Mouse (Mus musculus): ENCODE results near the gene Nucks1. TPM values are rescaled to one million over a fixed set of nuclear protein-coding genes. Genes with fewer than 3 reads are reported as not detected.
A peak's percentile ranks its signal among the peaks of the same experiment; 100 is the strongest.

Nucks1 gene
- polyA plus RNA-seq, 1 experiment from 2014 or later: 41.6 TPM

DNA sequence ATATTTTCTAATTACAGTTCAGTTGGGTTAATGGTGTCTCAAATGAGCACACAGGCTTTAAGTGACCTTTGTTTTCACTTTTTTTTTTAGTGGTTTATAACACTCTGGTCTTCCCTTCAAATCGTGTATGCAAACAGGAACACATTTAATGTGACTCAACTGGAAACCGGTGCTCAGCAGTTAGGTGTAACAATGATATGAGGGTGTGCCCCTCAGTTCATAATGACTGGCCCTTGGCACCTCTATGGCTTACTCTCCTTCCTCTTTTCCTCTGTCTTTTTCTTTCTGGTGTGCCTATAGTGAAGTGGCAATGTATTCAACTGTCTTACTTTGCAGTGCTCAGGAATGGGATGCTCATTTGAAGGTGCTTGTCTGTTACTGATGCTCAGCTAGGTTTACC, 23.1 kb downstream of the Nucks1 start:
- peaks cover 7% of the 10 kb centered on the region for H3K4me1 ChIP-seq (replicated peaks)
- no peak overlapping the region for H3K9ac ChIP-seq
- WGBS: 88% methylated on average over 2 of the region's 2 CpGs
- no peaks in the 10 kb centered on the region for H3K27me3 ChIP-seq
- H3K36me3 ChIP-seq: peaks cover 42% of the 10 kb centered on the region
- H3K4me2 ChIP-seq: no peak overlapping the region
- no peaks in the 10 kb centered on the region for H3K9me3 ChIP-seq (replicated peaks)
- no peak for ATAC-seq (replicated peaks; ENCODE audit: insufficient number of reproducible peaks, insufficient read depth, low FRiP score, low read depth)
- H3K27ac ChIP-seq: no peak overlapping the region
- H3K4me3 ChIP-seq: no peak overlapping the region

DNA sequence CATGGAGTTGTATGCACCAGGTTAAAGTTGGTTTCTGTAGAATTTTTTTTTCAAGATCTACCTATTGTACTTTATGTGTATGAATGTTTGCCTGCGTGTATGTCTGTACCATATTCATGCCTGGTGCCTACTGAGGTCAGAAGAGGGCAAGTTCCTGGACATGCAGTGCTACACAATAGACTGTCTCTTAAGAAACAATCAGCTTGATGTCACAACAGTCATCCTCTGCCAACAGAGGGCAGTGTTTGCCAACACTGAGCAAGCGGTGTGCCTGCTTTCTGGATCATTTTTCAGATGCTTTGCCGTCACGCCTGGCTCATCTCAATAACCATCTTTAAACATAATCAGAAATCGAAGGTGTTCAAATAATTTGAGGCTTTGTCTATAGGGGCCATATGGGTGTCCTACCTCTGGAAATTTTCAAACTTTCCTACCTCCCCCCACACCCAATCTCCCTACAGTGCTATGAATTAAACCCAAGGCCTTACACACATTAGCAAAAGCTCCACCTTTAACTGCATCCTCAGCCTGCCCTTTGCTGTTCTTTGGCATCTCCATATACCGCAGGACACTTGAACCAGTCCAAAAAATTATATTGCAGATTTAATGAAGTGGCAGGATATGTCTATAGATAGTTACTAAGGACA, 27.4 kb downstream of the Nucks1 start:
- H3K27ac ChIP-seq: peak overlapping the region; percentile 65
- H3K9ac ChIP-seq: no peak overlapping the region
- H3K4me3 ChIP-seq: no peak overlapping the region
- peaks cover 8% of the 10 kb centered on the region for H3K36me3 ChIP-seq
- no peaks in the 10 kb centered on the region for H3K9me3 ChIP-seq (replicated peaks)
- H3K4me2 ChIP-seq: no peak overlapping the region
- 59% methylated on average over 6 of the region's 6 CpGs for WGBS
- peaks cover 36% of the 10 kb centered on the region for H3K4me1 ChIP-seq (replicated peaks)
- no peak for ATAC-seq (replicated peaks; ENCODE audit: insufficient number of reproducible peaks, insufficient read depth, low FRiP score, low read depth)
- no peaks in the 10 kb centered on the region for H3K27me3 ChIP-seq

DNA sequence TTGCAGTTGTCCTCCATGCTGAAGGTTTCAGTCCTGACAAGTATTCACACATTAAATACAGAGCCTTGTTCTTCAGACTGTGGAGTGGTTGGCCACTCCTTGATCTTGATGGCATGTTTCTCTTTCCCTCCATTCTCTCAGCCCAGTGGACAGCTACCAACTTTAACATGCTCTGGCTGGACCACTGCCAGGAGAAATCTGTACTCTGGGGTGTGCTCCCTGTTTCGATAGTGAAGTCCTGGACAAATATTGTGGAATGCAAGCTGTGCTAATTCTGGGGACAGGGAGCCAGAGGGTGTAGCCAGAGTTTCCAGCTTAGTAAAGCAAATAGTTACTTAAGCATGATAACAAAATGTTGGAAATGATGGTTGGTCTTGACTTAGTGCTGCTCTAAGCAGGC, 28.5 kb downstream of the Nucks1 start:
- Histone ChIP-seq H3K4me1 (replicated peaks) (peaks cover 36% of the 10 kb centered on the region), H3K9me3 (replicated peaks) (no peaks in the 10 kb centered on the region), H3K4me3 (no peak overlapping the region), H3K27ac (peak overlapping the region; percentile 65), H3K4me2 (no peak overlapping the region), H3K9ac (no peak overlapping the region), H3K27me3 (no peaks in the 10 kb centered on the region), H3K36me3 (peaks cover 3% of the 10 kb centered on the region)
- WGBS: 20% methylated on average over 1 of the region's 1 CpGs
- peak; percentile 67 for ATAC-seq (replicated peaks; ENCODE audit: insufficient number of reproducible peaks, insufficient read depth, low FRiP score, low read depth)

GRCm38 (mm10) chr1:131940711-131941244, 30.4 kb downstream of the Nucks1 start:
- peaks cover 36% of the 10 kb centered on the region for H3K4me1 ChIP-seq (replicated peaks)
- 64% methylated on average over 2 of the region's 2 CpGs for whole genome bisulfite sequencing
- no peak overlapping the region for H3K4me2 ChIP-seq
- no peak overlapping the region for H3K9ac ChIP-seq
- H3K4me3 ChIP-seq: no peak overlapping the region
- no peaks in the 10 kb centered on the region for H3K9me3 ChIP-seq (replicated peaks)
- no peaks in the 10 kb centered on the region for H3K27me3 ChIP-seq
- H3K36me3 ChIP-seq: no peaks in the 10 kb centered on the region; the same call in 1 of the 2 replicates
- ATAC-seq (replicated peaks; ENCODE audit: insufficient number of reproducible peaks, insufficient read depth, low FRiP score, low read depth): peak; percentile 44; the same call in 1 of the 2 replicates
- H3K27ac ChIP-seq: peak overlapping the region; percentile 56

DNA sequence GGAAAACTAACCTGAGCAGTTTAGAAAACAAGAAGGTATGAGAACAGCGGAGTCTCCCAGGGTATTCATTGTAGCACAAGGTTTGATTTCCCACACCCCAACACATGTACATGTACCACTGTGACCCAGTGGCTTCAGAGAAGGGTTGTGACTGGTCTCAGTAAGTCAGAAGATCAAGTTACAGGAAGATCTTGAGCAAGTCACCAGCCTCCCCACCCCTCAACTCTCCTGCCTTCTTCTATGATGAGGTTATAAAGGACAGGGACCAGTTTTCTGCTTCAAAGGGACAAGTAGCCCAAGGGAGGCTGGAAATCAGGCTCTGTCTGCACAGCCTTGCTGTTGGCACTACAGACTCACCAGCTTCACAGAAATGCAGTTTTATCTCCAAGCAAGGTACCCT, 31.2 kb downstream of the Nucks1 start:
- WGBS: 95% methylated on average over 1 of the region's 1 CpGs
- no peak overlapping the region for H3K9ac ChIP-seq
- peak overlapping the region; percentile 56 for H3K27ac ChIP-seq
- H3K4me3 ChIP-seq: no peak overlapping the region
- no peaks in the 10 kb centered on the region for H3K27me3 ChIP-seq
- no peak for ATAC-seq (replicated peaks; ENCODE audit: insufficient number of reproducible peaks, insufficient read depth, low FRiP score, low read depth)
- H3K9me3 ChIP-seq (replicated peaks): no peaks in the 10 kb centered on the region
- H3K4me2 ChIP-seq: no peak overlapping the region
- H3K36me3 ChIP-seq: no peaks in the 10 kb centered on the region
- peaks cover 36% of the 10 kb centered on the region for H3K4me1 ChIP-seq (replicated peaks)

GRCm38 (mm10) chr1:131942621-131943590, 32.6 kb downstream of the Nucks1 start:
- Histone ChIP-seq H3K4me3 (no peak overlapping the region), H3K27me3 (no peaks in the 10 kb centered on the region), H3K9me3 (replicated peaks) (no peaks in the 10 kb centered on the region), H3K9ac (no peak overlapping the region), H3K4me2 (no peak overlapping the region), H3K36me3 (no peaks in the 10 kb centered on the region), H3K27ac (peak overlapping the region; percentile 17; the same call in 1 of the 2 replicates), H3K4me1 (replicated peaks) (peaks cover 37% of the 10 kb centered on the region)
- 44% methylated on average over 16 of the region's 16 CpGs for WGBS
- no peak; the same call in 1 of the 2 replicates for ATAC-seq (replicated peaks; ENCODE audit: insufficient number of reproducible peaks, insufficient read depth, low FRiP score, low read depth)

DNA sequence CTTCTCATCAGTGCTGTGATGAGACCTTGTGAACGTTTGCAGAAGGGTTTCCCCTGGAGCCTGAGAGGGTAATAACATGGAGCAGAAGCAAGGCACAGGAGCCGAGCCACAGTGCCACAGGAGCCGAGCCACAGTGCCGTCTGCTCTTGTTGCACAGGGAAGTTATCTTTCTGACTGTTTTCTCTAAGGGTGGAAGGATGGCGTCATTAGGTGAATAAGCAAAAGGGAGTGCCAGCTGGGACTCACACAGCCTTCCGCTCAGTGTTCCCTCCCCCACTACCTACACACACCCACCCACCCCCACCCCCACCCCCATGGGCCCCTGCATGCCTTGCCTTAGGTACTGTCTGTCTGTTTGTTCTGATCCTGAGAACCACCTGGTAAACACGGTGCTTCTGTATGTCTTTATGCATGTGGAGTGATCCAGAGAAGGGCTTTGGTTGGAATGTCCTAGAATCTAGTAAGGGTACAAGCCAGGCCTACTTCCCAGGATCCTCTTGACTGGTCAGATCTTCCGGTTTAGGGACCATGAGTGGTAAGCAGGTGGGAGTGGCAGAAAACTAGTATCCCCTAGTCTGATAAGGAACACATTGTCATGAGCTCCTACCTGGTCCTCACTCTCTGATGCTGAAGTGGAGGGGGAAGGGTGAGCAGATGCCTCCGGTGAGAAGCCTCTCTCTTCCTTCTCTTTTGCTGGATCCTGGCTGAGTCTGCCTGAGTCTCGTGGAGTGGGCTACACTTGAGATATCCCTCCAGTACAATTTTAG, 35.5 kb downstream of the Nucks1 start:
- ATAC-seq (replicated peaks; ENCODE audit: insufficient number of reproducible peaks, insufficient read depth, low FRiP score, low read depth): no peak
- no peak overlapping the region for H3K4me3 ChIP-seq
- H3K27me3 ChIP-seq: no peaks in the 10 kb centered on the region
- 42% methylated on average over 10 of the region's 10 CpGs for WGBS
- H3K4me1 ChIP-seq (replicated peaks): peaks cover 18% of the 10 kb centered on the region
- no peak overlapping the region for H3K27ac ChIP-seq
- H3K9ac ChIP-seq: no peak overlapping the region
- no peak overlapping the region for H3K4me2 ChIP-seq
- no peaks in the 10 kb centered on the region for H3K36me3 ChIP-seq
- no peaks in the 10 kb centered on the region for H3K9me3 ChIP-seq (replicated peaks)

GRCm38 (mm10) chr1:131946462-131947215, 36.3 kb downstream of the Nucks1 start:
- Histone ChIP-seq H3K36me3 (no peaks in the 10 kb centered on the region), H3K4me2 (no peak overlapping the region), H3K27me3 (no peaks in the 10 kb centered on the region), H3K27ac (no peak overlapping the region), H3K9ac (no peak overlapping the region), H3K4me3 (no peak overlapping the region), H3K9me3 (replicated peaks) (no peaks in the 10 kb centered on the region), H3K4me1 (replicated peaks) (peaks cover 10% of the 10 kb centered on the region; the same call in 1 of the 2 replicates)
- 82% methylated on average over 11 of the region's 11 CpGs for WGBS
- no peak for ATAC-seq (replicated peaks; ENCODE audit: insufficient number of reproducible peaks, insufficient read depth, low FRiP score, low read depth)

- H3K4me2 ChIP-seq: no peak overlapping the region
- H3K4me3 ChIP-seq: no peak overlapping the region
- 0 out of 2 replicates have a peak, but pooled peaks cover 4% of the 10 kb centered on the region for H3K4me1 ChIP-seq (replicated peaks)
- no peak for ATAC-seq (replicated peaks; ENCODE audit: insufficient number of reproducible peaks, insufficient read depth, low FRiP score, low read depth)
- H3K27me3 ChIP-seq: no peaks in the 10 kb centered on the region
- H3K27ac ChIP-seq: no peak overlapping the region
- no peak overlapping the region for H3K9ac ChIP-seq
- no peaks in the 10 kb centered on the region for H3K9me3 ChIP-seq (replicated peaks)
- no peaks in the 10 kb centered on the region for H3K36me3 ChIP-seq
- 42% methylated on average over 1 of the region's 1 CpGs for WGBS
Observed at GRCm38 (mm10) chr1:131947997-131948525, 37.7 kb downstream of the Nucks1 start.

DNA sequence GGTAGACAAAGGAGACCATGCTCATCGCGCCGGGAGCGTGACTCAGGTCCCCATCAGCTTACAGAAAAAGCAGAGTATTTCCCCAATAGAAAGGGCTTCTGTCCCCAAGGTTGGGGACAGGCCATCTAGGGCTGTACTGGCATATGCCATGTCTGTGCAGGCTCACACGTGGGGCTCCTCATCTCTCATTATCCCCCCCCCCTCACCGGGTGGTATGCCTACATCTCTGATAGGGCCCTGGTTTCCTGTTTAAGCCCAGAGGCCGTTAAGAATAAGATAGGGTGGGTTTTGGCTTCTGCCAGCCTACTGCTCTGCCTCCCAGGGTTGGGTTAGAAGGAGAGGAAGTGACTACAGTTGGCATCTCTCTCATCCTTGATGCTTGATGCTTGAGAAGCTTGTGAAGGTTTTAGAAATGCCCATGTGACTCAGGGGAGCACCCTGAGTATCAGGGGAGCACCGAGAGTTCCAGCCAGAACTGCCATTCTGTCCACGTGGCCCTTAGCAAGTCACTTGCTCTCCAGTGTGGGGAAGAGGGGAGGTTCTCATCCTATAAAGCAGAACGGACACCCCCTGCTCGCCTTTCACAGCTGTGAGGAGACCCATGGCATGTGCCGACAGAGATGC, 44.0 kb downstream of the Nucks1 start:
- H3K36me3 ChIP-seq: no peaks in the 10 kb centered on the region
- whole genome bisulfite sequencing: 73% methylated on average over 12 of the region's 12 CpGs
- H3K4me2 ChIP-seq: no peak overlapping the region
- no peak for ATAC-seq (replicated peaks; ENCODE audit: insufficient number of reproducible peaks, insufficient read depth, low FRiP score, low read depth)
- H3K9me3 ChIP-seq (replicated peaks): no peaks in the 10 kb centered on the region
- no peak overlapping the region for H3K9ac ChIP-seq
- peaks cover 14% of the 10 kb centered on the region for H3K27me3 ChIP-seq
- H3K4me1 ChIP-seq (replicated peaks): 0 out of 2 replicates have a peak, but pooled peaks cover 4% of the 10 kb centered on the region
- H3K27ac ChIP-seq: no peak overlapping the region
- no peak overlapping the region for H3K4me3 ChIP-seq

Measured in heart, embryonic 15.5 days (tissue).